Mouse (Mus musculus) bone marrow macrophage, adult 2 months (primary cell): ENCODE data around the gene Shcbp1l.

Experiments
- CTCF ChIP-seq: IDR thresholded peaks from 2 replicates; pipeline ENCODE4 v1.5.1; 2012; ENCODE audit warnings: low read depth, mild to moderate bottlenecking, low read length, moderate library complexity
- POLR2A ChIP-seq: IDR thresholded peaks from 2 replicates; pipeline ENCODE4 v1.6.1; 2012; ENCODE audit warnings: mild to moderate bottlenecking, low read depth, low read length, borderline replicate concordance

GRCm38 (mm10) chr1:153461796-153462195 is 36.8 kb downstream of the Shcbp1l start:
- TF ChIP-seq CTCF = no peak
- TF ChIP-seq POLR2A = no peak
